Mouse (Mus musculus) hindbrain, embryonic 15.5 days (tissue): ENCODE results near the gene Borcs7. TPM values are rescaled to one million over a fixed set of nuclear protein-coding genes. Genes with fewer than 3 reads are reported as not detected.

ENCODE experiments used
- ATAC-seq: fragments of 200-750 bp; cut with Nextera tagmentation; 2 replicates; pipeline ENCODE4 v1.8.0; 2017; ENCODE audit warnings: low read depth, moderate number of reproducible peaks, moderate TSS enrichment; ENCODE audit not compliant: low FRiP score
- H3K27ac ChIP-seq: fragments of 300-500 bp; sonication (generic); replicated peaks from 2 replicates; pipeline ENCODE4 v1.5.1; 2015; ENCODE audit warnings: mild to moderate bottlenecking, inconsistent platforms
- H3K27me3 ChIP-seq: fragments of 300-500 bp; sonication (generic); 2 replicates; pipeline ENCODE4 v1.6.1; 2015; ENCODE audit warnings: control low read depth, inconsistent platforms
- H3K36me3 ChIP-seq: fragments of 300-500 bp; sonication (generic); 2 replicates; pipeline ENCODE4 v1.6.1; 2015; ENCODE audit warnings: control low read depth, inconsistent platforms
- H3K4me1 ChIP-seq: fragments of 300-500 bp; sonication (generic); replicated peaks from 2 replicates; pipeline ENCODE4 v1.6.1; 2015; ENCODE audit warnings: control low read depth, inconsistent platforms
- H3K4me2 ChIP-seq: fragments of 300-500 bp; sonication (generic); 2 replicates; pipeline ENCODE4 v1.6.1; 2015; ENCODE audit warnings: moderate library complexity, mild to moderate bottlenecking, inconsistent platforms
- H3K4me3 ChIP-seq: fragments of 300-500 bp; sonication (generic); 2 replicates; pipeline ENCODE4 v1.5.1; 2015; ENCODE audit warnings: mild to moderate bottlenecking, inconsistent platforms
- H3K9ac ChIP-seq: fragments of 300-500 bp; sonication (generic); 2 replicates; pipeline ENCODE4 v1.6.1; 2015; ENCODE audit warnings: inconsistent platforms
- H3K9me3 ChIP-seq: fragments of 300-500 bp; sonication (generic); 2 replicates; pipeline ENCODE4 v1.6.1; 2016; ENCODE audit warnings: control low read depth, inconsistent platforms
- WGBS: fragments of 180-500 bp; shearing (Covaris S2); methylation state at CpG from one replicate; pipeline ENCODE4 v1.1.7; 2015; 5-methylcytosine and 5-hydroxymethylcytosine counted together
- polyA plus RNA-seq: library from polyadenylated mRNA; unstranded; fragments of >200 nt; fragmentation: Nextera tagmentation; extraction: Ambion mirVana; gene quantifications from 2 replicates; pipeline ENCODE4 v1.2.1, GENCODE M21; 2015

Borcs7 gene
- polyA plus RNA-seq, 1 experiment from 2014 or later, result 25.6 TPM

DNA sequence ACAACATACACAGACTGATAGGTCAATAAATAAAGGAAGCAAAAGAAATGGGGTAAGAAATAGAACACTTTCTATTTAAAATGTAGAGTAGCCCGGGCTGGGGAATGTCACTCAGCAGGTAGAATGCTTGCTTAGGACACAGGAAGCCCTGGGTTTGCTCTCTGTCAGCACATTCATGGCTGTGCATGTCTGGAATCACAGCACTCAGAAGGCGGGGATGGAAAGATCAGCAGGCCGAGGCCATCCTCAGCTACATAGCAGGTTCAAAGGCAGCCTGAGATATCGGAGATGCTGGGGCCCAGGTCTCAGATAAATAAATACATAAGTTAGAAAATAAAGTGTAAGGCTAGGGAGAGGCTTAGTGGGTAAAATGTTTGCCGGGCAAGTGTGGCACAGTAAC lies 62.5 kb downstream of the Borcs7 start:
- Histone ChIP-seq H3K9me3 (no peaks in the 10 kb centered on the region), H3K9ac (no peak overlapping the region), H3K4me3 (no peak overlapping the region), H3K27me3 (0 out of 2 replicates have a peak, but pooled peaks cover 2% of the 10 kb centered on the region), H3K4me2 (no peak overlapping the region), H3K4me1 (no peaks in the 10 kb centered on the region), H3K27ac (no peak overlapping the region), H3K36me3 (no peaks in the 10 kb centered on the region)
- 91% methylated on average over 5 of the region's 5 CpGs for WGBS
- ATAC-seq, result no peak

Other genes starting within 250 kb of the Borcs7 start
- 27.8 and 31.9 TPM in 2 replicates for gene Trim8, start 188.2 kb upstream of the Borcs7 start, polyA plus RNA-seq
- gene Arl3, start 116.7 kb upstream of the Borcs7 start, polyA plus RNA-seq, result 208 and 221 TPM in 2 replicates
- gene Sfxn2, start 116.5 kb upstream of the Borcs7 start, polyA plus RNA-seq, result 10.2 and 11.3 TPM in 2 replicates
- 37.4 and 41.1 TPM in 2 replicates for gene Wbp1l, start 90.8 kb upstream of the Borcs7 start, polyA plus RNA-seq
- not detected in 2 replicates for gene Cyp17a1, start 16.7 kb upstream of the Borcs7 start, polyA plus RNA-seq
- 37.6 and 39.6 TPM in 2 replicates for gene As3mt, start 17.6 kb downstream of the Borcs7 start, polyA plus RNA-seq
- gene Cnnm2, start 71.7 kb downstream of the Borcs7 start, polyA plus RNA-seq, result 8.6 and 9.4 TPM in 2 replicates